Mouse (Mus musculus) MEL (cell line): ENCODE results near the gene Ggt7. TPM values are rescaled to one million over a fixed set of nuclear protein-coding genes. Genes with fewer than 3 reads are reported as not detected.

Source experiments
- DNase-seq: peaks from one replicate; pipeline ENCODE4 v3.0.0; 2011; ENCODE audit warnings: low read depth, low spot score
- H3K27ac ChIP-seq: 2 replicates; pipeline ENCODE4 v1.5.1; 2012; ENCODE audit warnings: low read depth, mild to moderate bottlenecking, control low read depth, low read length, moderate library complexity; ENCODE audit not compliant: control insufficient read depth
- H3K27me3 ChIP-seq, 2 experiments: fragments of 150-350 bp in 1 of 2; sonication (generic) in 1 of 2; 2 replicates each; pipeline ENCODE4 v1.6.1; 2012; ENCODE audit warnings: low read length in 2 of 2, mild to moderate bottlenecking in 2 of 2, improper control_type of control experiment in 1 of 2, moderate library complexity in 1 of 2; ENCODE audit not compliant: insufficient read depth in 2 of 2, control insufficient read depth in 1 of 2
- H3K36me3 ChIP-seq, 2 experiments: 2 replicates each; pipeline ENCODE4 v1.6.1; 2012 to 2014; ENCODE audit warnings: low read length in 2 of 2, improper control_type of control experiment in 1 of 2, inconsistent platforms in 1 of 2, mild to moderate bottlenecking in 1 of 2; ENCODE audit not compliant: insufficient read depth in 2 of 2, control insufficient read depth in 1 of 2
- H3K4me1 ChIP-seq, 2 experiments: fragments of 150-350 bp in 1 of 2; sonication (generic) in 1 of 2; 2 replicates each; pipeline ENCODE4 v1.6.1; 2012; ENCODE audit warnings: low read length in 2 of 2, improper control_type of control experiment in 1 of 2, mild to moderate bottlenecking in 1 of 2; ENCODE audit not compliant: insufficient read depth in 2 of 2, control insufficient read depth in 1 of 2
- H3K4me3 ChIP-seq, 2 experiments: fragments of 150-350 bp in 1 of 2; sonication (generic) in 1 of 2; 2 replicates each; pipeline ENCODE4 v1.5.1; 2012; ENCODE audit warnings: low read depth in 2 of 2, low read length in 2 of 2, mild to moderate bottlenecking in 2 of 2, moderate library complexity in 2 of 2, control low read depth in 1 of 2, improper control_type of control experiment in 1 of 2; ENCODE audit not compliant: control insufficient read depth in 1 of 2, insufficient read depth in 1 of 2
- H3K79me2 ChIP-seq: 2 replicates; pipeline ENCODE4 v1.6.1; 2012; ENCODE audit warnings: mild to moderate bottlenecking, low read length, moderate library complexity; ENCODE audit not compliant: control insufficient read depth, poor library complexity, insufficient read depth
- H3K9ac ChIP-seq: 2 replicates; pipeline ENCODE4 v1.6.1; 2012; ENCODE audit warnings: low read depth, mild to moderate bottlenecking, control low read depth, low read length, moderate library complexity; ENCODE audit not compliant: control insufficient read depth, poor library complexity, severe bottlenecking
- H3K9me3 ChIP-seq: fragments of 150-350 bp; sonication (generic); replicated peaks from 2 replicates; pipeline ENCODE4 v1.6.1; 2012; ENCODE audit warnings: mild to moderate bottlenecking, low read length, improper control_type of control experiment, moderate library complexity; ENCODE audit not compliant: insufficient read depth
- BHLHE40 ChIP-seq: IDR thresholded peaks from 2 replicates; pipeline ENCODE4 v1.6.1; 2012; ENCODE audit warnings: low read depth, mild to moderate bottlenecking, inconsistent platforms, low read length, improper control_type of control experiment, borderline replicate concordance
- CHD1 ChIP-seq: IDR thresholded peaks from 2 replicates; pipeline ENCODE4 v1.6.1; 2012; ENCODE audit warnings: low read depth, mild to moderate bottlenecking, inconsistent platforms, low read length, improper control_type of control experiment
- CTCF ChIP-seq, 3 experiments: IDR thresholded peaks in 2 of 3; conservative IDR thresholded peaks in 1 of 3; 2 replicates each; pipeline ENCODE4 v1.5.1; 2011 to 2012; ENCODE audit warnings: low read length in 3 of 3, low read depth in 2 of 3, mild to moderate bottlenecking in 2 of 3, improper control_type of control experiment in 1 of 3, inconsistent platforms in 1 of 3, mixed read lengths in 1 of 3, moderate library complexity in 1 of 3; ENCODE audit not compliant: control insufficient read depth in 1 of 3, insufficient read depth in 1 of 3, poor library complexity in 1 of 3, severe bottlenecking in 1 of 3
- E2F4 ChIP-seq: IDR thresholded peaks from 2 replicates; pipeline ENCODE4 v1.6.1; 2011; ENCODE audit warnings: low read depth, low read length, improper control_type of control experiment, borderline replicate concordance
- ELF1 ChIP-seq: IDR thresholded peaks from 2 replicates; pipeline ENCODE4 v1.6.1; 2014; ENCODE audit warnings: low read depth, mild to moderate bottlenecking, inconsistent platforms, low read length, improper control_type of control experiment, moderate library complexity
- EP300 ChIP-seq, 2 experiments: IDR thresholded peaks; 2 replicates each; pipeline ENCODE4 v1.6.1; 2011; ENCODE audit warnings: improper control_type of control experiment in 2 of 2, low read length in 2 of 2, low read depth in 1 of 2, mild to moderate bottlenecking in 1 of 2
- ETS1 ChIP-seq: IDR thresholded peaks from 2 replicates; pipeline ENCODE4 v1.6.1; 2012; ENCODE audit warnings: low read depth, mild to moderate bottlenecking, inconsistent platforms, low read length, improper control_type of control experiment, moderate library complexity
- GABPA ChIP-seq: IDR thresholded peaks from 2 replicates; pipeline ENCODE4 v1.6.1; 2012; ENCODE audit warnings: low read depth, mild to moderate bottlenecking, inconsistent platforms, low read length, improper control_type of control experiment, moderate library complexity
- GATA1 ChIP-seq: IDR thresholded peaks from 2 replicates; pipeline ENCODE4 v1.6.1; 2011; ENCODE audit warnings: low read depth, low read length, improper control_type of control experiment
- HCFC1 ChIP-seq: IDR thresholded peaks from 2 replicates; pipeline ENCODE4 v1.6.1; 2012; ENCODE audit warnings: low read depth, mild to moderate bottlenecking, inconsistent platforms, low read length, improper control_type of control experiment, moderate library complexity
- JUND ChIP-seq: IDR thresholded peaks from 2 replicates; pipeline ENCODE4 v1.6.1; 2011; ENCODE audit warnings: low read depth, mild to moderate bottlenecking, improper control_type of control experiment, low read length
- KAT2A ChIP-seq: conservative IDR thresholded peaks from 2 replicates; pipeline ENCODE4 v1.6.1; 2012; ENCODE audit warnings: low read depth, low read length, improper control_type of control experiment, inconsistent platforms
- MAFK ChIP-seq: IDR thresholded peaks from 2 replicates; pipeline ENCODE4 v1.6.1; 2011; ENCODE audit warnings: low read depth, mild to moderate bottlenecking, low read length, improper control_type of control experiment, borderline replicate concordance
- MAX ChIP-seq: IDR thresholded peaks from 2 replicates; pipeline ENCODE4 v1.6.1; 2011; ENCODE audit warnings: low read length, improper control_type of control experiment
- MAZ ChIP-seq: IDR thresholded peaks from 2 replicates; pipeline ENCODE4 v1.6.1; 2012; ENCODE audit warnings: low read depth, mild to moderate bottlenecking, inconsistent platforms, low read length, improper control_type of control experiment
- MEF2A ChIP-seq: IDR thresholded peaks from 2 replicates; pipeline ENCODE4 v1.6.1; 2014; ENCODE audit warnings: low read depth, mild to moderate bottlenecking, inconsistent platforms, low read length, improper control_type of control experiment; ENCODE audit not compliant: poor library complexity, insufficient replicate concordance, severe bottlenecking; ENCODE audit errors: extremely low read depth
- MXI1 ChIP-seq: IDR thresholded peaks from 2 replicates; pipeline ENCODE4 v1.6.1; 2011; ENCODE audit warnings: mild to moderate bottlenecking, low read depth, low read length, improper control_type of control experiment
- MYB ChIP-seq: IDR thresholded peaks from 2 replicates; pipeline ENCODE4 v1.6.1; 2011; ENCODE audit warnings: mild to moderate bottlenecking, low read depth, low read length, improper control_type of control experiment
- MYC ChIP-seq: IDR thresholded peaks from 2 replicates; pipeline ENCODE4 v1.6.1; 2011; ENCODE audit warnings: low read depth, mild to moderate bottlenecking, low read length, improper control_type of control experiment, moderate library complexity
- NELFE ChIP-seq: IDR thresholded peaks from 2 replicates; pipeline ENCODE4 v1.6.1; 2011; ENCODE audit warnings: low read depth, low read length, improper control_type of control experiment
- NRF1 ChIP-seq: IDR thresholded peaks from 2 replicates; pipeline ENCODE4 v1.6.1; 2014; ENCODE audit warnings: low read depth, mild to moderate bottlenecking, inconsistent platforms, low read length, improper control_type of control experiment, moderate library complexity; ENCODE audit not compliant: poor library complexity, insufficient read depth, severe bottlenecking
- POLR2AphosphoS2 ChIP-seq: IDR thresholded peaks from 2 replicates; pipeline ENCODE4 v1.6.1; 2011; ENCODE audit warnings: low read length, improper control_type of control experiment
- POLR2AphosphoS5 ChIP-seq: IDR thresholded peaks from 2 replicates; pipeline ENCODE4 v1.6.1; 2012; ENCODE audit warnings: low read depth, borderline replicate concordance, mild to moderate bottlenecking, inconsistent platforms, low read length, moderate library complexity, mixed read lengths
- RAD21 ChIP-seq: IDR thresholded peaks from 2 replicates; pipeline ENCODE4 v1.6.1; 2011; ENCODE audit warnings: mild to moderate bottlenecking, low read depth, low read length, improper control_type of control experiment
- RCOR1 ChIP-seq: IDR thresholded peaks from 2 replicates; pipeline ENCODE4 v1.6.1; 2012; ENCODE audit warnings: low read depth, mild to moderate bottlenecking, inconsistent platforms, low read length, improper control_type of control experiment
- SIN3A ChIP-seq: IDR thresholded peaks from 2 replicates; pipeline ENCODE4 v1.6.1; 2012; ENCODE audit warnings: low read length, improper control_type of control experiment, inconsistent platforms
- SMC3 ChIP-seq: IDR thresholded peaks from 2 replicates; pipeline ENCODE4 v1.6.1; 2011; ENCODE audit warnings: low read depth, low read length, improper control_type of control experiment
- TAL1 ChIP-seq: IDR thresholded peaks from 2 replicates; pipeline ENCODE4 v1.6.1; 2012; ENCODE audit warnings: mild to moderate bottlenecking, inconsistent platforms, low read length, moderate library complexity, mixed read lengths
- TBP ChIP-seq: IDR thresholded peaks from 2 replicates; pipeline ENCODE4 v1.8.0; 2011; ENCODE audit warnings: low read depth, low read length, improper control_type of control experiment
- TCF12 ChIP-seq: IDR thresholded peaks from 2 replicates; pipeline ENCODE4 v1.6.1; 2014; ENCODE audit warnings: low read depth, mild to moderate bottlenecking, inconsistent platforms, low read length, improper control_type of control experiment, moderate library complexity
- UBTF ChIP-seq: IDR thresholded peaks from 2 replicates; pipeline ENCODE4 v1.6.1; 2012; ENCODE audit warnings: low read depth, mild to moderate bottlenecking, inconsistent platforms, low read length, improper control_type of control experiment, moderate library complexity, borderline replicate concordance; ENCODE audit not compliant: insufficient read depth
- USF1 ChIP-seq: IDR thresholded peaks from 2 replicates; pipeline ENCODE4 v1.6.1; 2014; ENCODE audit warnings: low read depth, mild to moderate bottlenecking, inconsistent platforms, low read length, improper control_type of control experiment, moderate library complexity
- USF2 ChIP-seq, 2 experiments: IDR thresholded peaks; 2 replicates each; pipeline ENCODE4 v1.6.1; 2011 to 2012; ENCODE audit warnings: improper control_type of control experiment in 2 of 2, low read length in 2 of 2, borderline replicate concordance in 1 of 2, inconsistent platforms in 1 of 2, low read depth in 1 of 2, mild to moderate bottlenecking in 1 of 2; ENCODE audit not compliant: insufficient read depth in 1 of 2
- ZC3H11A ChIP-seq: IDR thresholded peaks from 2 replicates; pipeline ENCODE4 v1.6.1; 2012; ENCODE audit warnings: low read depth, mild to moderate bottlenecking, inconsistent platforms, low read length, improper control_type of control experiment
- ZMIZ1 ChIP-seq: IDR thresholded peaks from 2 replicates; pipeline ENCODE4 v1.6.1; 2012; ENCODE audit warnings: low read depth, mild to moderate bottlenecking, inconsistent platforms, low read length, improper control_type of control experiment, moderate library complexity
- ZNF384 ChIP-seq: IDR thresholded peaks from 2 replicates; pipeline ENCODE4 v1.6.1; 2012; ENCODE audit warnings: low read depth, mild to moderate bottlenecking, inconsistent platforms, low read length, improper control_type of control experiment
- polyA plus RNA-seq, 2 experiments: library from polyadenylated mRNA; stranded (reverse) in 1 of 2; unstranded in 1 of 2; fragments of >175 nt in 1 of 2; fragments of >200 nt in 1 of 2; gene quantifications; 2 replicates each; pipeline versions ENCODE4 v1.2.1 to v1.2.4; 2012; ENCODE audit warnings: low replicate concordance in 2 of 2, low read depth in 1 of 2; ENCODE audit not compliant: insufficient read length in 2 of 2, insufficient read depth in 1 of 2, missing spikeins in 1 of 2
- total RNA-seq: library from RNA; depleted of rRNA; stranded (reverse); fragments of 300-350 nt; gene quantifications from 2 replicates; pipeline ENCODE4 v1.2.3, GENCODE M21; 2012

Ggt7 gene
- total and polyA plus RNA-seq, 3 experiments: 1.8 to 2.1 TPM; not detected in 1

DNA sequence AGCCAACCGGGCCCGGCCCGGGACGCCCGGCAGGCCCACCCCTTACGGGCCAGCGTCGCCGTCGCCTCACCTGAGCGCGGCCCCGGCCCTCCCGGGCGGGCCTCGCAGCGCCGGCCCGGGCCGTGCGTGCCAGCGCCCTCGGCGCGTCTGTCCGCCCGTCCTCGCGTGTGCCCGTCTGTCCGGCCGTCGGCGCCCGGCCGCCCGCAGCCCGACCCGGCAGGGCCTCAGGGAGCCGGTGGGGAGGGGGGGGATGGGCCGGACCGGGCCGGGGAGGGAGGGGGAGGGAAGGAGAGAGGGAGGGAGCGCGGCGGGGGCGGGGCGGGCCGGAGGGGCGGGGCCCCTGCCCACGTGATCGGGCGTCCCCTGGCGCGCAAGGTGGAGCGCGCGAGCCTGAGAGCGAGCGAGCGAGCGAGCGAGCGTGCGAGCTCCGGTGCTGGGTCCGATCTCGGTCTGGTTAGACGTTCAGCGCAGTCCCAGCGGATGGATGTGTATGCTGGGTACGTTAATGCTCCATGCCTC, 44.4 kb downstream of the Ggt7 start, which contains the start of gene Ncoa6:
Gene Ncoa6, minus strand, starts transcription at position 325 of the 519 bp plus-strand sequence.
- no peaks in the 10 kb centered on the region for H3K9me3 ChIP-seq
- peaks cover 0 to 5% of the 10 kb centered on the region in 2 experiments; a peak in 3 of 4 replicates for H3K36me3 ChIP-seq
- no peaks in the 10 kb centered on the region for H3K27me3 ChIP-seq
- peak within 1 kb of the TSS; percentile 87 for H3K9ac ChIP-seq
- H3K4me3 ChIP-seq: peak within 1 kb of the TSS; percentile 86 to 92
- H3K79me2 ChIP-seq: peaks cover 26% of the 10 kb centered on the region
- peaks cover 0 to 7% of the 10 kb centered on the region in 2 experiments; a peak in 2 of 4 replicates for H3K4me1 ChIP-seq
- DNase-seq: peak; percentile 84
- H3K27ac ChIP-seq: peak within 1 kb of the TSS; percentile 59
- TF ChIP-seq E2F4: peak; percentile 57; the same call in 1 of the 2 replicates
- TF ChIP-seq GABPA: no peak
- TF ChIP-seq RAD21: no peak
- TF ChIP-seq HCFC1: 0 out of 2 replicates have a peak, but pooled peaks have one; percentile 56
- peak; percentile 92 for TF ChIP-seq USF1
- no peak for TF ChIP-seq KAT2A
- TF ChIP-seq ZMIZ1: 0 out of 2 replicates have a peak, but pooled peaks have one; percentile 26
- no peak for TF ChIP-seq TBP
- no peak for TF ChIP-seq UBTF
- no peak for TF ChIP-seq MYB
- no peak for TF ChIP-seq GATA1
- TF ChIP-seq JUND: no peak
- no peak for TF ChIP-seq ZC3H11A
- peak; percentile 79 for TF ChIP-seq MAX
- 0 out of 2 replicates have a peak, but pooled peaks have one; percentile 28 for TF ChIP-seq TCF12
- no peak for TF ChIP-seq ZNF384
- TF ChIP-seq CHD1: no peak
- TF ChIP-seq EP300 (IDR thresholded peaks at IDR 0.05; ENCODE audit: low read depth in 1 of 2, low read length in 2 of 2): no peak
- peak; percentile 47; the same call in 1 of the 2 replicates for TF ChIP-seq MAZ
- TF ChIP-seq POLR2AphosphoS5: no peak
- no peak for TF ChIP-seq ELF1
- TF ChIP-seq MEF2A: no peak
- TF ChIP-seq NRF1: no peak
- TF ChIP-seq USF2 (IDR thresholded peaks at IDR 0.05; ENCODE audit: borderline replicate concordance in 1 of 2, insufficient read depth in 1 of 2, low read depth in 1 of 2, low read length in 2 of 2): peak in 1 of 2 experiments; percentile 63; a peak in 1 of 4 replicates
- TF ChIP-seq MYC: no peak
- TF ChIP-seq TAL1: no peak
- no peak for TF ChIP-seq ETS1
- TF ChIP-seq MXI1: peak; percentile 76
- 0 out of 2 replicates have a peak, but pooled peaks have one; percentile 32 for TF ChIP-seq NELFE
- TF ChIP-seq RCOR1: no peak
- TF ChIP-seq SMC3: no peak
- TF ChIP-seq POLR2AphosphoS2: no peak
- peak; percentile 76 for TF ChIP-seq SIN3A
- no peak for TF ChIP-seq BHLHE40
- no peak for TF ChIP-seq MAFK
- TF ChIP-seq CTCF (IDR thresholded peaks at IDR 0.05 in 2 of 3, conservative IDR thresholded peaks at IDR 0.05 in 1 of 3; ENCODE audit: control insufficient read depth in 1 of 3, insufficient read depth in 1 of 3, low read depth in 2 of 3, low read length in 3 of 3, poor library complexity in 1 of 3, severe bottlenecking in 1 of 3): no peak
